Mouse (Mus musculus) layer of hippocampus, postnatal 36 days (tissue): ENCODE results near the gene Cdca7l. TPM values are rescaled to one million over a fixed set of nuclear protein-coding genes. Genes with fewer than 3 reads are reported as not detected.
"Not testable (repeated sequence)": the region's sequence is repeated elsewhere in the genome, so short reads cannot be mapped to it uniquely, and the experiment has no call there.

Experiments
- DNase-seq, 2 experiments: peaks; one replicate each; pipeline ENCODE4 v3.0.0; 2022
- total RNA-seq, 2 experiments: library from RNA; stranded (reverse); gene quantifications; 2 replicates each; pipeline ENCODE4 v1.2.3; 2021

The Cdca7l gene
- total RNA-seq, 2 experiments from 2014 or later = 1.1 to 1.3 TPM

- DNase-seq = no peak
These were observed 58.6 kb downstream of the Cdca7l start for GRCm38 (mm10) chr12:117862655-117863054.

- DNase-seq = no peak
These were observed 63.8 kb downstream of the Cdca7l start for GRCm38 (mm10) chr12:117867708-117868564.

GRCm38 (mm10) chr12:117872265-117872664 lies 68.2 kb downstream of the Cdca7l start:
- DNase-seq = no peak

GRCm38 (mm10) chr12:117878341-117878740 lies 74.3 kb downstream of the Cdca7l start:
- DNase-seq = no peak

GRCm38 (mm10) chr12:117884627-117885026 lies 80.5 kb downstream of the Cdca7l start:
- DNase-seq = no peak

- DNase-seq = no peak
These were observed 83.3 kb downstream of the Cdca7l start for GRCm38 (mm10) chr12:117887422-117887821.

GRCm38 (mm10) chr12:117900798-117901197 lies 96.7 kb downstream of the Cdca7l start:
- not testable (repeated sequence) for DNase-seq

- not testable (repeated sequence) for DNase-seq
These were observed 97.3 kb downstream of the Cdca7l start for GRCm38 (mm10) chr12:117901352-117901751.

GRCm38 (mm10) chr12:117903671-117904070 lies 99.6 kb downstream of the Cdca7l start:
- peak; percentile 12 to 13 for DNase-seq

- DNase-seq = not testable (repeated sequence)
These were observed 101.2 kb downstream of the Cdca7l start for GRCm38 (mm10) chr12:117905232-117905840.

GRCm38 (mm10) chr12:117911396-117911795 lies 107.3 kb downstream of the Cdca7l start:
- no peak for DNase-seq

- no peak for DNase-seq
These were observed 110.6 kb downstream of the Cdca7l start for GRCm38 (mm10) chr12:117914613-117915245.

GRCm38 (mm10) chr12:117915826-117916588 lies 111.9 kb downstream of the Cdca7l start:
- no peak for DNase-seq
